Mouse (Mus musculus): Measurements from ENCODE around the gene 1700042G07Rik. TPM values are rescaled to one million over a fixed set of nuclear protein-coding genes. Genes with fewer than 3 reads are reported as not detected.

1700042G07Rik gene
- polyA plus RNA-seq, 1 experiment from 2014 or later: not detected

DNA sequence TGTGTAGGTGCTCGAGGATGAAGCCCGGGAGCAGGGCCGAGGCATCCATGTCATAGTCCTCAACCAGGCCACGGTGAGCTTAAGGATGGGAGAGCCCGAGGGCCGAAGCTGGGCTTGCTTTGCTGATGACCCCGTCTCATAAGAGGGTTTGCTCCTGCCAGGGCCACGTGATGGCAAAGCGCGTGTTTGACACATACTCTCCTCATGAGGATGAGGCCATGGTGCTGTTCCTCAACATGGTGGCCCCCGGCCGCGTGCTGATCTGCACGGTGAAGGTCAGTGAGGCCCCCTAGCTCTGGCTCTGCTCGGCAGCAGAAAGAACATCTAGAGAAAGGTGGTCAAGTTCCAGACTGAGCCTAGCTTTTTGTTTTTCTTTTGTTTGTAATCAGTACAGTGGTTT, 20.5 kb upstream of the 1700042G07Rik start:
- H3K9ac ChIP-seq (ENCODE audit: low read depth, low read length): no peak overlapping the region
- peaks cover 39% of the 10 kb centered on the region for H3K36me3 ChIP-seq (ENCODE audit: control insufficient read depth, insufficient read depth, low read length)
- WGBS: 93% methylated on average over 15 of the region's 15 CpGs
- peaks cover 13% of the 10 kb centered on the region for H3K4me1 ChIP-seq (ENCODE audit: control insufficient read depth, insufficient read depth, low read length)
- H3K4me3 ChIP-seq (ENCODE audit: low read depth, low read length): no peak overlapping the region
- H3K9me3 ChIP-seq (replicated peaks; ENCODE audit: control insufficient read depth, low read length, poor library complexity, severe bottlenecking): no peaks in the 10 kb centered on the region
- H3K27ac ChIP-seq (ENCODE audit: low read length): no peak overlapping the region
- no peak overlapping the region for H3K4me2 ChIP-seq (ENCODE audit: low read length)
- no peak for ATAC-seq
- no peaks in the 10 kb centered on the region for H3K27me3 ChIP-seq (ENCODE audit: control insufficient read depth, insufficient read depth, low read depth, low read length)

DNA sequence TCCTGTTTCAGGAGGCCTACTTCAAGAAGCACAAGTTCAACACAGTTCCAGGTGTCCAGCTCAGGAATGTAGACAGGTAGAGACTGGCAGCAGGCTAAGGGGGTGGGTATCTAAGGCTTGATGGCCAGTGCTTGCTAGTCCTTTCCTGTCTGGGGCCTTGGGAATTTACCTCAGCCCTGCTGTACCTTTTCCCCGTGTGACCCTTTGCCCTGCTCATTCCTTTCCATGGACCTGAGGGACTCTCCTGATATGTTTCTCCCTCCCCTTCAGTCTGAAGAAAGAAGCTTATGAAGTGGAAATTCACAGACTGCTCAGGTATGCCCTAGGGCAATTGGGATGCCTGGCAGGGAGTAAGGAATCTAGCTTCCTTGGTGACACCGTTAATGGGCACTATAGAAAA, 15.3 kb upstream of the 1700042G07Rik start:
- Histone ChIP-seq H3K27me3 (ENCODE audit: control insufficient read depth, insufficient read depth, low read depth, low read length) (no peaks in the 10 kb centered on the region), H3K4me2 (ENCODE audit: low read length) (no peak overlapping the region), H3K4me3 (ENCODE audit: low read depth, low read length) (no peak overlapping the region), H3K27ac (ENCODE audit: low read length) (no peak overlapping the region), H3K9ac (ENCODE audit: low read depth, low read length) (no peak overlapping the region), H3K36me3 (ENCODE audit: control insufficient read depth, insufficient read depth, low read length) (peaks cover 52% of the 10 kb centered on the region), H3K4me1 (ENCODE audit: control insufficient read depth, insufficient read depth, low read length) (no peaks in the 10 kb centered on the region), H3K9me3 (replicated peaks; ENCODE audit: control insufficient read depth, low read length, poor library complexity, severe bottlenecking) (no peaks in the 10 kb centered on the region)
- ATAC-seq: no peak
- WGBS: 95% methylated on average over 2 of the region's 2 CpGs

DNA sequence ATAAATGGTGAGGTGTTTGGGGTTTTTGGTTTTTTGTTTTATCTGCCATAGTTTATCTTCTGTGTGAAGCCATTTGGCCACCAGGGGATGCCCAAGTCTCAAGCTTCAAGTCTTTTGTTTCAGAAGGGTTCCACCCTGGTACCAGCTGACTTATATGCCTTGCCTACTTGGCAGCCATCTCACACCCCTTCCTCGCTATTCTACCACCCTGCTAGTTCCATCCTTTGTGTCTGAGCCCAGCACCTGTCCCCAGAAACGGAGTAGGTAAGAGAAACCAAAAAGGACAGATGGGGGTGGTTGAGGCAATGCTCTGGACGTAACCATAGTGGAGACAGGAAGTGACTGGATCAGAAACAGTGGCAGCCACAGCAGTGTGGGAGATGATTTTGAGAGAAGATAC, 13.3 kb upstream of the 1700042G07Rik start:
- Histone ChIP-seq H3K4me2 (ENCODE audit: low read length) (no peak overlapping the region), H3K9me3 (replicated peaks; ENCODE audit: control insufficient read depth, low read length, poor library complexity, severe bottlenecking) (no peaks in the 10 kb centered on the region), H3K36me3 (ENCODE audit: control insufficient read depth, insufficient read depth, low read length) (peaks cover 36% of the 10 kb centered on the region), H3K27ac (ENCODE audit: low read length) (no peak overlapping the region), H3K27me3 (ENCODE audit: control insufficient read depth, insufficient read depth, low read depth, low read length) (no peaks in the 10 kb centered on the region), H3K9ac (ENCODE audit: low read depth, low read length) (no peak overlapping the region), H3K4me1 (ENCODE audit: control insufficient read depth, insufficient read depth, low read length) (no peaks in the 10 kb centered on the region), H3K4me3 (ENCODE audit: low read depth, low read length) (no peak overlapping the region)
- 0 out of 2 replicates have a peak, but pooled peaks have one; percentile 50 for ATAC-seq
- 71% methylated on average over 3 of the region's 3 CpGs for WGBS

DNA sequence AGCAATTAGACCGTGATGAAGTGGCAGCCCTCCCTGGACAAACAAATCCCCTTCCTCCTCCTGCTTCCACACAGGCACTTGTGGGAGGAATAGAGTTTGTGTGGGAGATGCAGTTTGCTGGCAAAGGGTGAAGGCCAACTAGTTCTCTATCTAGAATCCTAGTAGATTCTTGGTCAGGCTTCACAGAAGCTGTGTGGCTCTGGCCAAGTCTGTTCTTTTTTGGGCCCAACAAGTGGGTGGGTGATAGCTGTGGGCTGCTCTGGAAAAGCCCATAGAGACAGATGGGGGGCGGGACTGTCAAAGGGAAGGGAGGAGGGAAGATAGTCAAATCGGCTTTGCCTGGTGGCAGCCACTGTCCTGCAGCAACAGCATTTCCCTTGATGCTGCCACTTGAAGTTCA, 12.4 kb upstream of the 1700042G07Rik start:
- ATAC-seq: no peak
- peaks cover 31% of the 10 kb centered on the region for H3K36me3 ChIP-seq (ENCODE audit: control insufficient read depth, insufficient read depth, low read length)
- 79% methylated on average over 3 of the region's 3 CpGs for WGBS
- H3K27me3 ChIP-seq (ENCODE audit: control insufficient read depth, insufficient read depth, low read depth, low read length): no peaks in the 10 kb centered on the region
- H3K4me2 ChIP-seq (ENCODE audit: low read length): no peak overlapping the region
- H3K9me3 ChIP-seq (replicated peaks; ENCODE audit: control insufficient read depth, low read length, poor library complexity, severe bottlenecking): no peaks in the 10 kb centered on the region
- H3K4me1 ChIP-seq (ENCODE audit: control insufficient read depth, insufficient read depth, low read length): no peaks in the 10 kb centered on the region
- no peak overlapping the region for H3K4me3 ChIP-seq (ENCODE audit: low read depth, low read length)
- no peak overlapping the region for H3K9ac ChIP-seq (ENCODE audit: low read depth, low read length)
- H3K27ac ChIP-seq (ENCODE audit: low read length): no peak overlapping the region

DNA sequence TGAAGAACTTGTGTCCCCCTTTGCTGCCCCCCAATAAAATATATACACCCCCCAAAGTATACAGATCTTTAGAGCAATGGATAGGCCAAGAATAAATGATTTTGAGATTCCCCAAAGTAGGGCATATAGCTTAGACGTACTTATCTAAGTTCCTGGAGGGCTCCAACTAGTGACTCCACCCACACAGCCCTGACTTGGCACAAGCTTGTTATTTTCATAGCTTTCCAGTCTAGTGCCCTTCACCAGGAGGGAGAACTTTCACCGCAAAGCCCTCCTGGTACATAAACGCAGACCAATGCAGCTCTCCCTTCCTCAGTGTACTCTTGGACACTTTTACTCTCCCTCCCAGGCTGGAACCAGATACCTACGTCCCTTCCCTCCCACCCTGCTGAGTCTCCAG, 11.0 kb upstream of the 1700042G07Rik start:
- Histone ChIP-seq H3K4me1 (ENCODE audit: control insufficient read depth, insufficient read depth, low read length) (no peaks in the 10 kb centered on the region), H3K9ac (ENCODE audit: low read depth, low read length) (no peak overlapping the region), H3K27me3 (ENCODE audit: control insufficient read depth, insufficient read depth, low read depth, low read length) (no peaks in the 10 kb centered on the region), H3K4me3 (ENCODE audit: low read depth, low read length) (no peak overlapping the region), H3K27ac (ENCODE audit: low read length) (no peak overlapping the region), H3K9me3 (replicated peaks; ENCODE audit: control insufficient read depth, low read length, poor library complexity, severe bottlenecking) (no peaks in the 10 kb centered on the region), H3K36me3 (ENCODE audit: control insufficient read depth, insufficient read depth, low read length) (peaks cover 19% of the 10 kb centered on the region), H3K4me2 (ENCODE audit: low read length) (no peak overlapping the region)
- WGBS: 75% methylated on average over 4 of the region's 4 CpGs
- ATAC-seq: no peak

DNA sequence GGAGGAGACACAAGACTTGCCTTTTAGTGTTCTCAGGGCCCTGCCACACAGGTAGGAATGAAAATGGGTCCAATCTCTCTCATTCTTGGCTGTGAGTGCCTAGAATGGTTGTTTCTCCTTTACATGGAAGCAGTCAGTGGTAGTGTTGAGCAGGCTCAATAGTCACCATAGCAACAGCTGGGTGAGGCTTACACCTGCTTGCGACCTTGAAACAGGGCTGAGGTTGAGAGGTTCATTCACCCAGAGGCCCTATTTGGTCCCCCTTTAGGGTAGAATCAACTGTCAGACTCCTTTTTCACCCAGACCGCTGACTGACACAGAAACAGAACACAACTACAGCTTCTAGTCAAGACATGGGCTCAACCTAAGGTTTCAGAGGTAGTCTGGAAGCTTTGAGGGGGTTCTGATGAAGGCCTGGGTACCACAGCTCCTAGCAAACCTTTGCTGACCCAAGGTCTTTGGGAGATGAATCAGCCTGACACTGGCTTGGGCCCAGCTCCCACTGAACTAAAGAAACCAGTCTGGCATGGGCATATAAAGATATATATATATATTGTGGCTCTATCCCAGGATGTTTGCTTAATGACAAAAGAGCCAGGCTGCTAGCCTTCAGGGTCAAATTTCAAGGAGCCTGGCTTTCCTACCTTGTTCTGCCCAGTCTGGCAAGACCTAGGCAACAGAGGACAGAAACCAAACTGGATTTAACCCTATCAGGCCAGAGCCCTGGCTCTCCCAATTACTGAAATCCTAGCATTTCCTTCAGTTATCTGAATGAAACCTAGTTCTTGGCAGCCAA, 8.2 kb upstream of the 1700042G07Rik start:
- no peak for ATAC-seq
- Histone ChIP-seq H3K36me3 (ENCODE audit: control insufficient read depth, insufficient read depth, low read length) (no peaks in the 10 kb centered on the region), H3K27me3 (ENCODE audit: control insufficient read depth, insufficient read depth, low read depth, low read length) (no peaks in the 10 kb centered on the region), H3K4me1 (ENCODE audit: control insufficient read depth, insufficient read depth, low read length) (no peaks in the 10 kb centered on the region), H3K4me3 (ENCODE audit: low read depth, low read length) (no peak overlapping the region), H3K9me3 (replicated peaks; ENCODE audit: control insufficient read depth, low read length, poor library complexity, severe bottlenecking) (no peaks in the 10 kb centered on the region), H3K9ac (ENCODE audit: low read depth, low read length) (no peak overlapping the region), H3K4me2 (ENCODE audit: low read length) (no peak overlapping the region), H3K27ac (ENCODE audit: low read length) (no peak overlapping the region)
- 83% methylated on average over 2 of the region's 2 CpGs for WGBS

DNA sequence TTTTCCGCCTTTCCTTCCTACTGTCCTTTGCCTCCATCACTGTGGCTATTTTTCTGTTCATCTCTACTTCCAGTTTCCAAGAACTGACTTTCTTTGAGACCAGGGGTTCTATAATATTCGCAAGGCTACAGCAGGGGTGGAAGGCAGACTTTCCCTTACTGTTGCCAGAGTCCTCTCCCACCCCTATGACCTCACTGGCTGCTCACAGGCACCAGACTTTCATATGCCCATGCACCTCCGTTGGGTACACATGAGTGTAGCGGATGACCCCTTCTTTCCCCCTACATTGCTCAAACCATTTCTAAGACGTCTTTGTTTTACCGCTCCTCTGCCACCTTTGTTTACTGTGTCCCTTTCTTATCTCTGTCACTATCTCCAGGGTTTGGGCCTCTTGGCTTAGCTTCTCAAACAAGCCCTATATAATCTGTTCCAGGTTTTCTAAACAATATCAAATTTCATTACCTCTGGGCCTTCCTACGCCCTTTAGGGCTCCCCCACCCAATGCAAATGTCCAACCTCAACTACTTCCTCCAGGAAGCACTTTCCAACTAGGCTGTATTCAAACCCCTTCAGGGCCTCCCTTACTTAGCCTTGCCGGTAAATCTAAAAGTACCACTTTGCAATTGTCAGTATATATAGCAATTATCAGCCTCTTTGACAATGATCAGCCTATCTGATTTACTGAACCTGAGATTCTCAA, 7.3 kb upstream of the 1700042G07Rik start:
- H3K4me2 ChIP-seq (ENCODE audit: low read length): no peak overlapping the region
- no peaks in the 10 kb centered on the region for H3K9me3 ChIP-seq (replicated peaks; ENCODE audit: control insufficient read depth, low read length, poor library complexity, severe bottlenecking)
- no peak overlapping the region for H3K27ac ChIP-seq (ENCODE audit: low read length)
- no peaks in the 10 kb centered on the region for H3K36me3 ChIP-seq (ENCODE audit: control insufficient read depth, insufficient read depth, low read length)
- no peak for ATAC-seq
- H3K9ac ChIP-seq (ENCODE audit: low read depth, low read length): no peak overlapping the region
- no peak overlapping the region for H3K4me3 ChIP-seq (ENCODE audit: low read depth, low read length)
- no peaks in the 10 kb centered on the region for H3K4me1 ChIP-seq (ENCODE audit: control insufficient read depth, insufficient read depth, low read length)
- no peaks in the 10 kb centered on the region for H3K27me3 ChIP-seq (ENCODE audit: control insufficient read depth, insufficient read depth, low read depth, low read length)
- 78% methylated on average over 8 of the region's 8 CpGs for WGBS

DNA sequence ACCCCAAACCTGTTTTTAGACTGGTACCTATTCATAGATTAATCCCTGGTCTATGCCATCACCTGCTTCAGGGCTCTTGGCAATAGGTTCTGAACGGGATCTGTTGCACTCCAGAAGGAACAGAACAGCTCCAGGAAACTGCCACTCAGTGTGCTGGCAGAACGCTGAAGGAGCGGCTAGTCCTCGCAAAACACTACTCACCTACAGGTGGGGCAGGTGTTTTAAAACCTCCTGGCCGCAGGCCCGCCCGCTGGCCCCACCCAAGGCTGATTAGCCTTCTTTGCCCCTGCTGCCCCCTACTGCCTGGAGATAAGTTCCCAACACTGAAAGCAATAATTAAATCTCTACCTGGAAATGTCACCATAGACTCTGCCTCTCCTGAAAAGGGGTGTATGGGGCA, 5.8 kb upstream of the 1700042G07Rik start, which contains the start of gene Tspan1:
TSS of gene Tspan1 (minus strand) at position 198 of the 400 bp plus-strand sequence.
- 38% methylated on average over 7 of the region's 7 CpGs for WGBS
- no peak within 1 kb of the TSS for H3K4me3 ChIP-seq (ENCODE audit: low read depth, low read length)
- ATAC-seq: no peak
- H3K27ac ChIP-seq (ENCODE audit: low read length): no peak within 1 kb of the TSS
- H3K4me1 ChIP-seq (ENCODE audit: control insufficient read depth, insufficient read depth, low read length): no peaks in the 10 kb centered on the region
- H3K4me2 ChIP-seq (ENCODE audit: low read length): no peak within 1 kb of the TSS
- H3K36me3 ChIP-seq (ENCODE audit: control insufficient read depth, insufficient read depth, low read length): no peaks in the 10 kb centered on the region
- H3K9me3 ChIP-seq (replicated peaks; ENCODE audit: control insufficient read depth, low read length, poor library complexity, severe bottlenecking): no peaks in the 10 kb centered on the region
- H3K9ac ChIP-seq (ENCODE audit: low read depth, low read length): no peak within 1 kb of the TSS
- H3K27me3 ChIP-seq (ENCODE audit: control insufficient read depth, insufficient read depth, low read depth, low read length): no peaks in the 10 kb centered on the region
